Mouse (Mus musculus) left cerebral cortex, adult 18-20 months (tissue): Measurements from ENCODE around the gene Adck1. TPM values are rescaled to one million over a fixed set of nuclear protein-coding genes. Genes with fewer than 3 reads are reported as not detected.

Experiments used
- DNase-seq, 2 experiments: peaks; one replicate each; pipeline ENCODE4 v3.0.0; 2021 to 2022; ENCODE audit warnings: low spot score in 2 of 2, mixed read lengths in 1 of 2
- total RNA-seq, 2 experiments: library from RNA; stranded (reverse); gene quantifications; 2 replicates each; pipeline ENCODE4 v1.2.3; 2021

Adck1 gene
- total RNA-seq, 2 experiments from 2014 or later, result 32.7 to 36.8 TPM

DNA sequence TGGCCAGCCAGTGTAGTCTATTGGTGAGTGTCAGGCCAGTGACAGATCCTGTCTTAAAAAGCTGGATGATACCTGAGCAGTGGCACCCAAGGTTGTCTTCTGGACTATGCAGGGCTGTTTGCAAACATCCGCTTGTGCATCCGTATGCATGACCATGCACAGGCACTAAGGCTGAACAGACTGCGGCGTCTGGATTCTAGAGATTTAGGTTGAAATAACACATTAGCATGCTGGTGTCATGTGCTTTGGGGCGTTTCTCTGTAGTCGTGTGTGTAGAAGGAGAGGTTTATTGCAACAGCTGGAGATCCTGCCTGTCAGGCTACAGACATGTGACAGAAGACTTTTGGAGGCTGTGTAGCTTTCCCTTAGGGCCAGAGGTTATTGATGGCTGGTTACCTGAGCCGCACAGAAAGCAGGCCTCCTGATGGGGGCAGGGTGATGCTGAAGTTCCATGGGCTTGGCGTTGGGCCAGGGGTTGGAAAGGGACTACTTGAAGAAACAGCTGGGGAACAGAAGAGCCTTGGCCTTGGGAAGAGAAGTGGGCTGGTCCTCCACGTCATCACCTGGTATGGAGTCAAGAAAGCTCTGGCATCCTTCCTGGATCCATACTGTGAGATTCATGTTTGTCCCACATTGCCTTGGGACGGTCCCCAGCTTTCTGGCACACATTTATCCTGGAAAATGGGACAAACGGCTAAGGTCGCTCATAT is 59.7 kb downstream of the Adck1 start:
- DNase-seq, result peak in 1 of 2 experiments; percentile 19

DNA sequence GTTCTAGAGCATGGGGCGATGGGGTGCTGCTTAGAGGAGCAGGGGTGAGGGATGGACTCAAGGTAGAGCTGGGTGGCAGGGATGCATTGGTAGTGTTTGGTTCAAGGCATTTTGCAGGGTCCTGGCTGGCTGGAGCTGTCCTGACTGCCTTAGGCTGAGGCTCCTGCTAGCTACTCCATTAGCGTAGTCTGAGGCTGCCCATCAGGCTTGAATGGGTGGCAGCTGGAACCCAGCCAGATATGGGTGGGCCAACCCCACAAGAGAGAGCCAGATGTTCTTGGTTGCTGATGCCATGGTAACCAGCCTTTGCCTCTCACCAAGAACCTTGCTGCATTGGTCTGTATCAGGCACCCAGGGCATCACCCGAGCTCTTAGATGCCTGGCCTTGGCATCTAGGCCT is 66.6 kb downstream of the Adck1 start:
- DNase-seq, result no peak

DNA sequence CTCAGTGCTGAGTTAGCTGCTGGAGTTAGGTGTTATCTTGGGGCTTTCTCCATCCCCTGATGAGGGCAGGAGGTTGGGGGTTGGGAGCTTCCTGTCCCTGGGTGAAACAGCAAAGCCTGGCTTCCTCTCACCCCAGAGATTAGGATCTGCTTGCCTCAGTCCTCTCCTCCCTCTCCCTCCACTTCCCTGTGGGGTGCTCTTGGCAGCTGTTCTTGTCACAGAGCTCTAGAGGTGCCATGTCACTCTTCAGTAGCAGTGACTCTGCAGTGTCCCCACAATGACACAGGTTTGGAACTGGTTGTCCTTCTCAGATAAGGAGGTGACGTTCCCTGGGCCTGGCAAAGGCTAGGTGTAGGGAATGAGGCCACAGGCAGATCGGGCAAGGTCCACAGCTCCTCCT is 68.4 kb downstream of the Adck1 start:
- DNase-seq, result no peak

DNA sequence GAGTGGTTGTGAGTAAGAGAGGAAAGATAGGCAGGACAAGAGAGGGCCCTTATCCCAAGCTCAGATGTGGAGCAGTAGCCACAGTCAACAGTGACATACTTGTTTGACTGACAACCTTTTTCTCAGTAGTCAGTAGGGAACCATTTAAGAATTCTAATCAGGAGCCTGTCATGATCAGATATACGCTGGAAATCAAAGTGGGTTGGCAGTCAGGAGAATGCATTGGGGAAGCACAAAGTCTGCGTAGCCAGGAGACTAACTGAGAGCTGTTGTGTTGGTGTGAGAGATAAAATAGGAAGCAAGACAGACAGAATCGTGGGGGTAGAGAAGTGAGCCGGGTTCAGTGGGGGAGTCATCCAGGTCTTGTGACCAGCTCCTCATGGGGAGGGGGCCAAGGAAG is 71.9 kb downstream of the Adck1 start:
- no peak for DNase-seq

DNA sequence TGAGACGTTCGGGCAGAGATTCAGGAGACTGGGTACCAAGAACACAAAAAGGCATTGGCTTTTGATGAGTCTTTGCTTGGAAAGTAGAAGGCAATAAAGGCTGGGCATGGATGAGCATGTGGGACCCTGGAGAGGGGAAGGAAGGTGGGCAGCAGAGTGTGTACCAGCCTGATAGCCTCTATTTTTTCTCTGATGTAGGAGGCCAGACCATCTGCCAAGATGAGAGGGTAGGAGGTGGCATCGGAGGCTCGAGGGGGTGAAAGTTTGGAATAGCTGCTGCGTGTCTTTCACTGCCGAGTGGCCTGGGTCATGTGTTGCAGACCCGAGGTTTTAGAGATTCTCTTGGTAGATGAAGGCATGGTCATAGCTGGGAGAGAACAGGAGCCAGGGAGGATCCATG is 72.8 kb downstream of the Adck1 start:
- peak in 1 of 2 experiments; percentile 53 for DNase-seq

GRCm38 (mm10) chr12:88436962-88437750 is 76.8 kb downstream of the Adck1 start:
- DNase-seq, result no peak

DNA sequence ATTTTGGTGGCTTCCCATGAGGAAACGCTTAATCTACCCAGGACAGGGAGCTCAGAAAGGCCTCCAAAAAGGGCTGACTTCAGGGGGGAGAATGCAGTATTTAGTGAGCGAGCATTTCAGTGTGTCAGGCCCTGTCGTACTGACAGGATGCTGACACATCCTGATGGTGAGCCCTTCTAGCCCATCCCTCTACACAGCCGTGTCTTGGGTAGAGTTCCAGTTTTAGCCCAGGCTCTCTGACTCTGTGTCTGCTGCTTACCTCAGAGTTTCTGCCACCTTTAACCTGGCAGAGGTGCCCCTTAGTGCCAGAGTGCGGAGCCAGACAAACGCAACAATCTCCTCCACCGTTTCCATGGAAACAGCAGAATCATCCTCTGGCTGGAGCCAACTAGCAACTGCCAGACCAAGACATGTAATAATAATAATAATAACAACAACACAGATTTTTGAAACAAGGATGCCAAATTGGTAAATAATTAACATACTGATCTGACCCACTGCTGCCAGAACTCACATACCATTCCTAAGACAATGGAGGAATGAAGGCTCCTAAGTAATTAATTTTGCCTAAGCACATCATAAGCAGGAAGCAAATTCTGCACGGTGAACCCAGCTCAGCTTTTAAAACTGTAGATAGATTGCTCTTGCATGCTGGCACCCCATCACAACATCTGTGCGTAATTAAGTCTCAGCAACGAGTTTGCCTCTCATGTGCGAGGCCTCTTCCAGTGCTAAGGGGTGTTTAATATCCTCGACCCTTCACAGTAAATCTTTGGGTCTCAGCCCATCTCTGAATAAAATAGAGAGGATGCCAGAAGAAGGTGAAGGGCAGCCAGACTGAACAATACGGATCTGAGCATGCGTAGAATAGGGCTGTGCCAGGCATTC is 81.8 kb downstream of the Adck1 start:
- no peak for DNase-seq

DNA sequence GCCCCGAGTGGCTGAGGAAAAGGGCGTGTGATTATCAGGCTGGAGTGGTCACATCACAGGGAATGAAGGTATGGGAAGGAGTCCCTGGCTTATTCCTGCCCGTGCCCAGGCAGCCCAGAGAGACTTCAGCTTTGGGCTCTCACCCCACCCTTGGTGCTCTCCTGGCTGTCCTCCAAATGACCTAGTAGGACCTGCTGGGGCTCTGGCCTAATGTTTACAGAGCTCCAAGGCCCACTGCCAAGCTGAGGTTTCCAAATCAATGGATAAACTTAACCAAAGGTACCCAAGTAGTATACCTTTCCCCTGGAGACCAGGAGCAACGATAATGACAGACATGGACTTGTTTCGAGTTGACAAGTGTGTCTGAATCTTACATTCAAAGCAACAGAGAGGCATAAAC is 83.7 kb downstream of the Adck1 start:
- DNase-seq, result no peak

- no peak for DNase-seq
Observed at GRCm38 (mm10) chr12:88445471-88445870, 85.1 kb downstream of the Adck1 start.

- DNase-seq, result no peak
Observed at GRCm38 (mm10) chr12:88450658-88451563, 90.6 kb downstream of the Adck1 start.

DNA sequence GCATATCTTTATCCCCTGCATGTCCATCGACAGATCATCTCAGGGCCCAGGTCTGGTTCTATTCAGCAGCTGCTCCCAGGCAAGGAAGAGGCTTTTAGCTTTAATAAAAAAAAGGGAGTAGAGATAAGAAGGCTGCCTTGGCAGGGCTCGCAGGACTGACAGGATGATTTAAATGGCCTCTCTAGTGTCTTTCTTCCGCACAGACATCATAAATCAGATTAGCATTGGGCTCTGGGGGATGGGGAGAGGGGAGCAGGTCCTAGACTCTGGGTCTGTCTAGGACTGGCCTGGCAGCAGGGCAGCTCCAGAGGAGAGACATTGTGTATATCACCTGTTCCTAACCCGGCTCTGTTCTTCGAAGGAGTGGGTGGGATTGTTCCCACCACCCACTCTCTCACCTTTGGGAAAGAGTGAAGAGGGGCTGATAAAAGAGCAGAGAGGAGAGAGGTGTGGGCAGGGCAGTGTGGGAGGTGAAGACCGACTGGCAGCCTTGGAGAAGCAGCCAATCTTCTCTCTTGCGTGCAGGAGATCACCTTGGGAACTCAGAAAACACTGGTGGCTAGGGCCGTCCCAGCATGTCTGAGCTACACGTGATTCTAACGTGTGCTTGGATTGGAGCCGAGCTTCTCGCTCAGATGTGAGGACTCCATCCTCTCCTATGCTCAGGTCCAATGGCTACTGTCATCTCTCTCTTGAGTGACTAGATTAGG is 94.5 kb downstream of the Adck1 start:
- peak in 1 of 2 experiments; percentile 30 for DNase-seq

- DNase-seq, result no peak
Observed at GRCm38 (mm10) chr12:88457021-88457420, 96.7 kb downstream of the Adck1 start.

DNA sequence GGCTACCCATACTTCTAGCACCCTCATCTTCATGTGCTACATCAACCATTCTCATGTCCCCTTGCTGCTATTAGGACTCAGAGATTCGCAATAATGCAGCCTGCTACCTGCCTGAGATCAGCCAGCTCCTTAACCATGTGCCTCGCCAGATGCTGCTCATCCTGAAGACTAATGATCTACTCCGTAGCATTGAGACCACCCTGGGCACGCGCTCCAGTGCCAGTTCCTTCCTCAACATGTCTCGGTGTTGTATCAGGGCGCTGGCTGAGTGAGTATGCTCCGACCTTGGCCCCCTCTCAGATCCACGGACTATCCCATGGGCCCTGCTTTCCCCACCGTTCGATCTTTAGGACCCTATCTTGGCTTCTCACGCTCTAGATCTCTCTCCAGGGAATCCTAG is 98.6 kb downstream of the Adck1 start:
- DNase-seq, result no peak

DNA sequence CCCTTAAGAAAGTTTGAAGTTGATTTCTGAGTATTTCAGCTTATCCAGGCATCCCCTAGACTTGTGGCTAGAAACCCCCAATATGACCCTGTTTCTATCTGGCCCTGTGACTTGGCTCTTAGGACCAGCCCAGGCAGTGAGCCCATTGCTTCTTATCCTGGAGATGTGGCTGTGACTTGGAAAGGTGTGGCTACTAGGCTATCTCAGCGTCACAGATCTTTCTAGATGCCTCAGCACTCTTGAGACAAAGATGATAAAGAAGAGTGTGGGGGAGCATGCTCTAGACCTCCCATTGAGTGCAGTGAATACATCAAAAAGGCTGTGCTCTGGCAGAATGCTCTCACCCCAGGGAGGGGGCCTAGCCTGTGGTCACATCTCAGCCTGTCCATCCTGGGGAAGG is 99.1 kb downstream of the Adck1 start:
- no peak for DNase-seq

DNA sequence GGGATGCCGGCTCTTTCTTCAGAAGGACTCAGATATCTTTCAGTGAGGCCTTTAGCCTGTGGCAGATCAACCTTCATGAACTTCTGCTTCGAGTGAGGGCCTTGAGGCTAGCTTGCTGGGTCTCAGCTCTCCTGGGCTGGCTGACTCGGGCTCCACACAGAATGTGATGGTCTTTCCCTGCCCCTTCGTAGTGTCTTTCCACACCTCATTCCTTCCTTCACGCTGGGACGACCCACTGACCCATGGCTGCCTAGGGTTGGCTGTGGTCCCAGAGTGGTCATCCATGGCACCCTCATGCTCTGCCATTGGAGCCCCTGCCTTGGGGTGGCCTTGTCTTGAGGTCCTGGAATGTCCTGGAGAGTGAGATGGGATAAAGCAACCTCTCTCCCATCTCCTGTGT is 100.7 kb downstream of the Adck1 start:
- no peak for DNase-seq

DNA sequence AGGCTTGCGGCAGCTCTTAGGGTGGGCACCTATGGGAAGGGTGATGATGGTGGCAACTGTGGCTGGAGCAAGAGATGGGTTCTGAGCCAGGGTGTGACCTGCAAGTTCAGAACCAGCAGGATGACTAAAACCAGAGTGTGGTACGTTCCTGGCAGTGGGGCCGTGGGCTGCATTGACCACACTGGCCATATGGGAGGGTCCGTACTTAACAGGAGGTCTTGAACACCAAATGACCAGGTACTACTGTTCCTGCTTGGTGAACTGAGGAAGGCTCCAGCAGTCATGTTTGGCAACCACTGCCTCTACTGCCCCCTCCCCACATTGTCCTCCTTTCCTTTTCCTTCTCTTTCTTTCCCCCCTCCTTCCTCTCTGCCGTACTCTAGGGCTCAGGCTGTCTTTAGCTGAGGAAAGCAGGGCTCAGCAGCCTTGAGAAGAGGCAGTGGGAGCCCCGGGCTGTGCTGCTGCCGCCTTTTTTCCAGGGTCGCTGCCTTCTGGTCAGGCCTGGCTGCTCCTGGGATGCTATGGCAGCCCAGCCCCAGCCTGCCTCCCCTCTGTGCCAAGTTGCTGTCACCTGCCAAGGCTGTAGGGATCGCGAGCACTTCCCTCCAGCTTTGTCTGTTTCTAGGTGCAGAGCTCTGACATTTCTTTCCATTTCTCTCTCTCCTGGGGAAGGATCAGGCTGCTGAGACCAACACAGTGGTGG is 103.4 kb downstream of the Adck1 start:
- DNase-seq, result no peak

GRCm38 (mm10) chr12:88466801-88467200 is 106.4 kb downstream of the Adck1 start:
- DNase-seq, result no peak

DNA sequence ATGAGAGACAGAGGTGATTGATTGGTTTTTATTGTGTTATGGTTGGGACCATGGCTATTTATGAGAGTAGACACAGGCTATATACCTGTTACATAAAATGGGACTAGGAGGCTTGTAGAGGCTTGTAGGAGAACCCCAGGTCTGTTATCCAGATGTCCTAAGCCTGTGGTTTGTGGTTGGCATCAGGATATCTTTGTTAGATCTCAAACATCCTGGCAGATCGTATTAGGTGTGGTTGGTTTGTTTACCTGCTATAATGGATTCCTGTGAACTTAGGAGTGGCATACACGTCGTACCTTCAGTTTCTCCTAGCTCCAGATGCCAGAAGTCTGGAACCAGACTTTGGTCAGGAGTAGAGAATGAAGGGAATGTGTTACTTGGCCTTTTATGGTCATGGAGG is 106.9 kb downstream of the Adck1 start:
- DNase-seq, result no peak

DNA sequence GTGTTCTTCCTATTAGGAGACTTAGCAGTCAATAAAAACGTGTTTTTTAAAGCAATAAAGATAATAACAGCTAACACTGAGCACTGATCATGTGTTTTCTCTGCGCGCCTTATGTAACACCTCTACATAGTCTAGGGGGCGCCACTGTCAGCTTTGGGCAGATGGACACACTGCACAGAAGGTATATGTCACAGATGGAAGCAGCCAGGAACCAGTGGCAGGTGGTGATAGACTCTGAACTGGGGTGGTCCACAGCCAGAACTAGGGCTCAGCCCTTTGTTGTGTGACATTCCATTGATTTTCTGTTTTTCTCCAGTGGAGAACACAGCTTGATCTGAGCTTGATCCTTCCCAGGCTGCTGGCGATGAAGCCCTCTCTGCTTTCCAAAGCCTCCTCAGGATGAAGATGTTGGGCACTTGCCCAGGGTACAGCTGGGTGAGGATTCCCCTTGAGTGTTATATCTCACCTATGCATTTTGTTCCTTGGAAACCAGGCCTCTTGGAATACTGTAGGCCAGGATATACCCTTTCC is 107.6 kb downstream of the Adck1 start:
- no peak for DNase-seq
